Mouse (Mus musculus): ENCODE measurements around the gene Uso1.

DNA sequence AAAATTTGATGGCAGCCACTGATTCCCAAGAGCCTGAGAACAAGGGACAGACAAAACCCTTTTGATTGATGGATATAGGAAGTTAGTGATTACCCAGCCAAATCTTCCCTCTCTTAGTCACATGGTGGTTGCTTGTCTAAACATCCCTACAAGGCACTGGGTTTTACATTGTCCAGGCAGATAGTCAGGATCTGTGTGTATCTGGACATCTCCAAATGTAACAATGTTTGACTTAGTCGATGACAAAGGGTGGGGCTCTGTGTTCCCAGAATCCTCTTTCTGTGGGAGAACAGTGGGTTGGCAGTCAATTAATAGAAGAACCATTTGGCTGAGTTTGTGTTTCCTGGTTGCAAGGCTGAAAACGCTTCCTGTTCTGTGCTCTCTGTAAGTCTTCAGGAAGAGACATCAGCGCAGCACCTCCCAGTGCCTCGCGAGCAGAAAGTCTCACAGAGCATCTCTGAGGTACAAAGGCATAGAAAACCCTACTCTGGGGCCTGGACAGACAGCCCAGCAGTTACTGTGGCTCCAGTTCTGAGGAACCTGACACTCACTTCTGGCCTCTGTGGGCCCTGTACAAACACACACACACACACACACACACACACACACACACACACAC lies 97.3 kb downstream of the Uso1 start:
- TF ChIP-seq GATA1 (IDR thresholded peaks at IDR 0.05; ENCODE audit: low read length) (no peak), TAL1 (IDR thresholded peaks at IDR 0.05; ENCODE audit: low read length) (no peak)

Measured in erythroblast, embryonic 14.5 days (primary cell).